Mouse (Mus musculus) hindbrain, embryonic 13.5 days (tissue): ENCODE measurements around the gene Emid1. TPM values are rescaled to one million over a fixed set of nuclear protein-coding genes. Genes with fewer than 3 reads are reported as not detected.

Experiments
- ATAC-seq: fragments of 200-750 bp; cut with Nextera tagmentation; 2 replicates; pipeline ENCODE4 v1.8.0; 2017; ENCODE audit warnings: moderate TSS enrichment; ENCODE audit not compliant: low FRiP score
- H3K27ac ChIP-seq: fragments of 300-500 bp; sonication (generic); 2 replicates; pipeline ENCODE4 v1.5.1; 2015; ENCODE audit warnings: inconsistent platforms, mild to moderate bottlenecking, moderate library complexity
- H3K27me3 ChIP-seq: fragments of 300-500 bp; sonication (generic); 2 replicates; pipeline ENCODE4 v1.6.1; 2015; ENCODE audit warnings: mild to moderate bottlenecking, inconsistent platforms
- H3K36me3 ChIP-seq: fragments of 300-500 bp; sonication (generic); 2 replicates; pipeline ENCODE4 v1.6.1; 2015; ENCODE audit warnings: mild to moderate bottlenecking, inconsistent platforms
- H3K4me1 ChIP-seq: fragments of 300-500 bp; sonication (generic); replicated peaks from 2 replicates; pipeline ENCODE4 v1.6.1; 2015; ENCODE audit warnings: inconsistent platforms
- H3K4me2 ChIP-seq: fragments of 300-500 bp; sonication (generic); 2 replicates; pipeline ENCODE4 v1.6.1; 2015; ENCODE audit warnings: inconsistent platforms, mild to moderate bottlenecking, moderate library complexity
- H3K4me3 ChIP-seq: fragments of 300-500 bp; sonication (generic); 2 replicates; pipeline ENCODE4 v1.5.1; 2015; ENCODE audit warnings: mild to moderate bottlenecking, inconsistent platforms
- H3K9ac ChIP-seq: fragments of 300-500 bp; sonication (generic); 2 replicates; pipeline ENCODE4 v1.6.1; 2015; ENCODE audit warnings: mild to moderate bottlenecking, inconsistent platforms
- H3K9me3 ChIP-seq: fragments of 300-500 bp; sonication (generic); 2 replicates; pipeline ENCODE4 v1.6.1; 2016; ENCODE audit warnings: inconsistent platforms
- WGBS: fragments of 180-500 bp; shearing (Covaris S2); methylation state at CpG from one replicate; pipeline ENCODE4 v1.1.7; 2015; 5-methylcytosine and 5-hydroxymethylcytosine counted together
- polyA plus RNA-seq: library from polyadenylated mRNA; unstranded; fragments of >200 nt; fragmentation: Nextera tagmentation; extraction: Ambion mirVana; gene quantifications from 2 replicates; pipeline ENCODE4 v1.2.1, GENCODE M21; 2015

Gene Emid1
- polyA plus RNA-seq, 1 experiment from 2014 or later = 15.9 TPM

DNA sequence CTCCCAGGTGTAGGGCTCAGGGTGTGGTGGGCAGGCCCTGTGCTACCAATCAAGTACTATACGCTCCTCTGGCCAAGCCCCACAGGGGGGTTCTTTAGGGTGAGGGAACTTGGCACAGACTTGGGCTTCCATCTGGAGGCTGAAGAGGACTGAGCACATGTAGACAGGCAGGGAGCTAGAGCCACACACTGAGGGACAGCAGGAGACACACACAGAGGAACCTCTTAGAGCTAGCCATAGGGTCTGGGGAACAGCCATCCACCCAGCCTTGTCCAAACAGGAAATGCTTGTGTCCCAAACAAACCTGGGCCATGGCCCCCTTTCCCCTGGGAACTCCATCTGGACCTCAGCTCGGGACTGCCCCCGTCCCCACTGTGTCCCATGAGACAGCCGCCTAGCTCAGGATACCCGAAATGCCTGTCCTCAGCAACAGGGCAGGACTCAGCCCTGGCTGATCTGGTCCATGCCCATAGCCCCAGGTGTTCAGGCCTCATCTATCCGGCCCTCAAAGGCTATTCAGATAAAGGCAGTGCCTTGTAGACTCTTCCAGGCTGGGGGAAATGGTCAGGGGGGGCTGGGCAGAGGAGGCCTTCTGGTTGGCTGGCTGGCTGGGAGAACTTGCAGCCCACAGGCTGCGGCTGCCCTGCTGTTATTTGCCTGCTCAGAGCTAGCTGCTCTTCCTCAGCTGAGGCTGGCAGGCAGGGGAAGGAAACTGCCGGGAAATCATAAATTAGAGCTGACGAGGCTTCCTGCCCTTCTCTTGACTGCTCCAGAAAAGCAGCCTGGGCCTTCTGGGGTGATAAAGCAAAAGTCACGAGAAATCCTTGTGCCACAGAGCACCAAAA is 3.1 kb upstream of the Emid1 start:
- H3K27me3 ChIP-seq = peaks cover 32% of the 10 kb centered on the region; the same call in 1 of the 2 replicates
- H3K36me3 ChIP-seq = no peaks in the 10 kb centered on the region
- H3K4me3 ChIP-seq = no peak overlapping the region
- H3K4me1 ChIP-seq = peaks cover 36% of the 10 kb centered on the region
- H3K4me2 ChIP-seq = no peak overlapping the region
- H3K27ac ChIP-seq = no peak overlapping the region
- ATAC-seq = no peak
- H3K9ac ChIP-seq = peak overlapping the region; percentile 15; the same call in 1 of the 2 replicates
- no peaks in the 10 kb centered on the region for H3K9me3 ChIP-seq
- WGBS = 36% methylated on average over 10 of the region's 10 CpGs

DNA sequence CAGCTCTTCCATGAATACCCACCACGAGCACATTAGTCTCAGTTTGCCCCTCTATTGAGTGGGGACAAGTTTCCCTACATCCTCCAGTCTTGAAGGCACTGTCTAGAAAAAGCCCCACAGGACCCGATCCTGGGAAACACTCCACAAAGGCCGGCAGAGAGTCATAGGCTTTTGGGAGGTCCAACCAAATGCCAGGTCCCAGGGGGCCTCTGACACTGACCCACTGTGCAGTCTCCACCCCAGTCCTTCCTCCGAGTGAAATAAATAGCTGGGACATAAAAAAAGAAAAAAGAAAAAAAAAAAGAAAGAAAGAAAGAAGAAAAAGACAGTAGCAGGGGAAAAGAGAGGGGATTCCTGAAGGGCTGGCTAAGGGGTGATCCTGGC is 818 bp downstream of the Emid1 start:
- 13% methylated on average over 4 of the region's 4 CpGs for WGBS
- Histone ChIP-seq H3K4me3 (peak overlapping the region; percentile 55), H3K27ac (no peak overlapping the region), H3K27me3 (peaks cover 35% of the 10 kb centered on the region; the same call in 1 of the 2 replicates), H3K9ac (peak overlapping the region; percentile 78), H3K4me1 (peaks cover 56% of the 10 kb centered on the region), H3K9me3 (no peaks in the 10 kb centered on the region), H3K36me3 (no peaks in the 10 kb centered on the region), H3K4me2 (peak overlapping the region; percentile 88)
- ATAC-seq = no peak

DNA sequence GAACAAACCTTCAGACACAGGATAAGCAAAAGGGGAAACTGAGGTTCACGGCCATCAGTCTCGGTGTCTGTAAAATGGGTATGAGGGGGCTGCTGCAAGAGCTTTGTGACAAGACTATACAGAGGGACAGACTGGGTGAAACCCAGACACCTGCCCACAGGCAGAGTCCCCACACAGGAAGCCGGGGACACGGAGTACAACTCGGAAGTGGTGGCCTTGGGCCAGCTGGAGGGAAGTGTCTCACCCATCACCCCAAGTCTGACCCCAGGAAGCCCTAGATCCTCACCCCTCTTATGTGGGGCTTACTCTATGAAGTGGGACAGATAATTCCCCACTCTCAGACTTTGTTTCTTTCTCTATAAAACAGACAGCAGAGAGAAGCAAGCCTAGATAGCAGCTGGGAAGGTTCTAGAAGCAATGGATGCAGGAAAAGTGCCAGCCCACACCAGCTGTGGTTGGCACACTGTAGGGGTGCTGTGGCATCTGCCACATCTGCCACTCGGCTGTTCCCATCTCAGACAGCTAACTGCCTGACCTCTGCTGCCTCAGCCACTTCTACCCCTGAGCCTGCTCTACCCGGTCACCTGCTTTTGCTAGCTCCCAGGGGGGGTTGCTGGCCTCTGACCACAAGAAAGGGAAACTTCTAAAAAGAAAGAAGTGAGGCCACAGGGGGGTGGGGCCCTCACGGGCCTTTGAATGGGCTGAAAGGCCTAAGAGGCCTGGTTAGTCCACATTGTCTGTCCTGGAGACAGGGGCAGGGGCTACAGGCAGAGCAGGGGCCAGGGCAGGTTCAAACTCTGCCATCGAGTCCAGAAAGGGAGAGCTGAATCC is 1.4 kb downstream of the Emid1 start:
- no peaks in the 10 kb centered on the region for H3K9me3 ChIP-seq
- WGBS = 45% methylated on average over 9 of the region's 9 CpGs
- H3K4me3 ChIP-seq = no peak overlapping the region
- ATAC-seq = no peak
- H3K36me3 ChIP-seq = no peaks in the 10 kb centered on the region
- no peak overlapping the region for H3K9ac ChIP-seq
- peaks cover 35% of the 10 kb centered on the region; the same call in 1 of the 2 replicates for H3K27me3 ChIP-seq
- no peak overlapping the region for H3K27ac ChIP-seq
- H3K4me1 ChIP-seq = peaks cover 53% of the 10 kb centered on the region
- no peak overlapping the region for H3K4me2 ChIP-seq

DNA sequence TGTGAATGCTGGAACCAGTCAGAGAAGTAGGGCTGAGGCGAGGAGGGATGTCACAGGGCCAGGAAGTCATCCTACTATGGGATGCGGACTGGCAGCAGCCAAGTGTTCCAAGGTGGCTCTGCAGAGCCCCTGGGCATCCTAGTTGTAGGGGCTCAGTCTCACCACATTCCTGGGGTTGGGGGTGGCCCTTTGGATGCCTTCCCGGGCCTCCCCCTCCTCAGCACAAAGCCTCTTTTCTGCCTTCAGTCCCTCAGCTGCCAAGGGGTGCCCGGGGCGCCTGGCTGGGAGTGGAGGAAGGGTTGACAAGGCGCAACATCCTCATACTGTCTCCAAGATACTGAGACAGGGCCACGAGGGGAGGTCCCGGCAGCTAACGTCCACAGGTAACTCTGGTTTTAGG is 2.1 kb downstream of the Emid1 start:
- no peaks in the 10 kb centered on the region for H3K9me3 ChIP-seq
- H3K4me1 ChIP-seq = peaks cover 47% of the 10 kb centered on the region
- H3K9ac ChIP-seq = no peak overlapping the region
- no peaks in the 10 kb centered on the region for H3K36me3 ChIP-seq
- WGBS = 57% methylated on average over 9 of the region's 9 CpGs
- H3K4me2 ChIP-seq = no peak overlapping the region
- no peak overlapping the region for H3K4me3 ChIP-seq
- no peak for ATAC-seq
- H3K27ac ChIP-seq = no peak overlapping the region
- peaks cover 35% of the 10 kb centered on the region; the same call in 1 of the 2 replicates for H3K27me3 ChIP-seq

DNA sequence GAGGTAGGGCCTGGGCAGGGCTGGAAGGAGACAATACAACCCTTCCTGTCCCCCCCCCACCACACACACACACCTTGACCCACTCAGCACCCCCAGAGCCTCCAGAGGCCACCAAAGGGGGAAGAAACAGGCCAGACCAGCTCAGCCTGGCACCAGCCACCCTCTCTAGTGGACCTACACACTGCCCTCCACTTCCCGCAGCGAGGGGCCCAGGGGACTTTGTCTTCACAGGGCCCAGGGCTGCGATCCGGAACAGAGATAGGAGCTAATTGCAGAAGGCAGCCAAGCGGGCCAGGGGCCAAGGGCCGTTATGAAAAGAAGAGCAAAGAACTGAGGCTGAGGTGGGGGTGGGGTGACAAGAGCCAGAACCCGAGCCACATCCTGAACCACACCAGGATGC is 2.8 kb downstream of the Emid1 start:
- 16% methylated on average over 7 of the region's 7 CpGs for WGBS
- H3K9me3 ChIP-seq = no peaks in the 10 kb centered on the region
- H3K4me1 ChIP-seq = peaks cover 43% of the 10 kb centered on the region
- 0 out of 2 replicates have a peak overlapping the region, but pooled peaks have one; percentile 6 for H3K9ac ChIP-seq
- ATAC-seq = no peak
- H3K36me3 ChIP-seq = no peaks in the 10 kb centered on the region
- H3K4me2 ChIP-seq = peak overlapping the region; percentile 3; the same call in 1 of the 2 replicates
- no peak overlapping the region for H3K27ac ChIP-seq
- H3K4me3 ChIP-seq = no peak overlapping the region
- H3K27me3 ChIP-seq = peaks cover 29% of the 10 kb centered on the region; the same call in 1 of the 2 replicates

DNA sequence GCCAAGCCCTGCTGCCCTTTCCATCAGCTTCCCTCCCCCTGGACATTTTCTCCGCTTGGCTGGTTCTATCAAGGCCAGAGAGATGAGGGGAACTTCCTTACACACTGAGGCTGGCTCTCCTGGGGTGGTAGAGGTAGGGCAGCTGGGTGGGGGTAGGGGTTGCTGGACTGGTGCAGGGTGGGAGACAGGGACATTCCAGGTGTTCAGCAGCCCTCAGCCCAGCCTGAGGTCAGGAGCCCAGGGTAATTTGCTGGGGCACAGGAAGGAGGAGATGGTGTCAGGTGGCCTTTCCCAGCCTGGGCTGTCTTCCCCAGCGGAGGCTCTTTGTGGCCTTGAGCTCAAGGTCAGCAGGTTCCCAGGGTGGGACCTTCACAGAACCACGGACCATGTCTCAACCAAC is 6.5 kb downstream of the Emid1 start:
- Histone ChIP-seq H3K4me2 (no peak overlapping the region), H3K36me3 (no peaks in the 10 kb centered on the region), H3K4me1 (peaks cover 29% of the 10 kb centered on the region), H3K4me3 (no peak overlapping the region), H3K27ac (no peak overlapping the region), H3K27me3 (peaks cover 7% of the 10 kb centered on the region; the same call in 1 of the 2 replicates), H3K9ac (no peak overlapping the region), H3K9me3 (no peaks in the 10 kb centered on the region)
- no peak for ATAC-seq
- WGBS = 75% methylated on average over 3 of the region's 3 CpGs

DNA sequence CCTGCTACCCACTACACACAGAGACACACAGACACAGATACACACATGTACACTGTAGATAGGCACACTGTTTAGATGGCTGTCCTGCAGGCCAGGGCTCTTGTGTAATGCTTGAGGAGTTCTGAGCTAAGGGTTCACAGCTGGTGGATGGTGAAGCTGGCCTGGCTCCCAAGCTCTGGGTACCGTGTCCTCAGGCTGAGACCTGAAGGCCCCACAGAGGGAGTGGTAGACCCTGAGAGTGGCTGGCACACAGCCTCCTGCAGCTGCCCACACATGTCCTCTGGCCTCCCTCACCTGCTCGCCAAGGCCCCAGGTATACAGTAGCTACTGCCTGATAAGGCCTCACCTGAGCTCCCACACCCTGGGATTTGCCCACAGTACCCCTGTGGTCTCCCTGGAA is 10.1 kb downstream of the Emid1 start:
- no peak for ATAC-seq
- Histone ChIP-seq H3K27ac (no peak overlapping the region), H3K4me1 (peaks cover 11% of the 10 kb centered on the region), H3K4me3 (no peak overlapping the region), H3K9ac (no peak overlapping the region), H3K4me2 (no peak overlapping the region), H3K27me3 (no peaks in the 10 kb centered on the region), H3K9me3 (no peaks in the 10 kb centered on the region), H3K36me3 (no peaks in the 10 kb centered on the region)
- WGBS = 83% methylated on average over 2 of the region's 2 CpGs

DNA sequence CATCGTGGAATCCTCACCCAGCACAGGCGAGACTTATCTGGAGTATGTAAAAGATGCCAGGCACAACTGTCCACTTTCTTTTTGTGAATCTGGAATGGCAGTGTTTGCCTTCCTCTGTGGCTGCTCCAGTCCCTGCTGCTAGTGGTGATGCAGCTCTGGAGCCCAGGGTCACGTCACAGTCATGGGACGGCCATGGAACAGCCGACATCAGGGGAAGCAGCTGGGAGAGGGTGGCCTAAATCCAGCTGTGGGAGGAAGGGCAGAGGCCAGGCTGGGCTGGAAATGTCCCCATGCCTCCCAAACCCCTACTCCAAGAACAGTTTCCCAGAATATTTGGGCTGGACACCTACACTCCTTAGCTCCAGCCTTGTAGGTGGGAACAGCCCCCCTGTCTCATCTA is 10.8 kb downstream of the Emid1 start:
- Histone ChIP-seq H3K36me3 (no peaks in the 10 kb centered on the region), H3K4me2 (no peak overlapping the region), H3K4me3 (no peak overlapping the region), H3K4me1 (peaks cover 11% of the 10 kb centered on the region), H3K9ac (no peak overlapping the region), H3K27me3 (no peaks in the 10 kb centered on the region), H3K9me3 (no peaks in the 10 kb centered on the region), H3K27ac (no peak overlapping the region)
- 86% methylated on average over 5 of the region's 5 CpGs for WGBS
- ATAC-seq = no peak

DNA sequence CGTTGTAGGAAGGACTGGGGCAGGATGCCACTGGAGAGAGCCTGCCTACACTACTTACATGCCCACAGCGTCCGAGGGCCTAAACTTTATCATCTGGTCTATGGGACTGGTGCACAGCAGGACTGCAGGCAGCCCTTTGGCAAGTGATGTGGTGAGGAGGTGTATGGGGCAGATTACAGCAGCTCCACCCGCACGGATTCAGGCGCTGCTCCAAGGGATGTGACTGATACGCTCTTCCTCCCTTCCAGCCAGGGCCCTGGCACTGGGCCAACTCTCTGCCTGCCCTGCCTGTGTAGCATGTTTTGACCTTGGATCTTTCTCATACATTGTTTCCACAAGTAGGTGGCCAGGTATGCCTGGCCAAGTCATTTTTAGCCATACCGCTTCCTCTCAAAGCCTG is 11.4 kb downstream of the Emid1 start:
- H3K4me2 ChIP-seq = no peak overlapping the region
- WGBS = 52% methylated on average over 8 of the region's 8 CpGs
- H3K27me3 ChIP-seq = no peaks in the 10 kb centered on the region
- H3K9me3 ChIP-seq = no peaks in the 10 kb centered on the region
- no peak overlapping the region for H3K4me3 ChIP-seq
- peaks cover 11% of the 10 kb centered on the region for H3K4me1 ChIP-seq
- no peak overlapping the region for H3K9ac ChIP-seq
- no peaks in the 10 kb centered on the region for H3K36me3 ChIP-seq
- peak; percentile 44; the same call in 1 of the 2 replicates for ATAC-seq
- no peak overlapping the region for H3K27ac ChIP-seq

DNA sequence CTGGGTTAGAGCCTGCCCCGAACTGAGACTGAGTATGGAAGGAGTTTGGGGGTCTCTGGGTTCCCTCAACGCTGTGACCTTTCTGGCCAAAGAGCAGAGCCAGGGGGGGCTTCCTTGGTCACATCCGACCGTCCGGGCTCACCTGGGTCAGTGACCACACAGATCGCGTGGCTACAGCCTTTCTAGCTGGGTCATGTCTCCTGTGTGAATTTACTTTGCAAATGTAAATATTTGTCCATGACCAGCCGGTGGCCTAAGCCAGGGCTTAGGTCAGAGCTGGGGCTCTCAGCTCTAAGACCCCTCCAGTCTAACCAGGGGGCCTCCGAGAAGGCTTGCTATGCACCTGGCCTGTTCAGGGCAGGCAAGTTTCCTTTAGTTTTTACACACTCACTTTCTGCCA is 12.7 kb downstream of the Emid1 start:
- no peaks in the 10 kb centered on the region for H3K27me3 ChIP-seq
- H3K4me1 ChIP-seq = peaks cover 11% of the 10 kb centered on the region
- no peak for ATAC-seq
- no peak overlapping the region for H3K4me2 ChIP-seq
- H3K9me3 ChIP-seq = no peaks in the 10 kb centered on the region
- WGBS = 81% methylated on average over 9 of the region's 9 CpGs
- H3K27ac ChIP-seq = no peak overlapping the region
- H3K4me3 ChIP-seq = no peak overlapping the region
- no peak overlapping the region for H3K9ac ChIP-seq
- no peaks in the 10 kb centered on the region for H3K36me3 ChIP-seq

DNA sequence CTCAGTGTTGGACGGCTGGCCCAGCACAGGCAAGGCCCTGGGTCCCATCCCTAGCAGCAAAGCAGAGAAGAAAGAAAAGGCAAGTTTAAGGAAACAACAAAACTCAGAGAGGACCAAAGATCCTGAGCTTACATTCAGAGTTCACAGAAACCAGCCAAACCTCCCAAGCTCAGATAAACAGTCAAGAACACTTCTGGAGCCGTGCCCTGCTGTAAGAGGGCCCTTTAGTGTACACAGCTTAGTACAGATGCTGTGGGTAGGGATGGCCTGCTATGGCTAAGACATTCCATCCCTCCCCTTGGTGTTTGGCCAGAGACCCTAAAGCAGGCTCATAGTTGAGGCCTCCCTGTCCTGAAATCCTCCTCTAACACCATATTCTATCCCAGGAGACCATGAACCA is 13.4 kb downstream of the Emid1 start:
- no peak overlapping the region for H3K4me2 ChIP-seq
- no peak for ATAC-seq
- H3K4me3 ChIP-seq = no peak overlapping the region
- no peak overlapping the region for H3K27ac ChIP-seq
- H3K9ac ChIP-seq = no peak overlapping the region
- H3K4me1 ChIP-seq = peaks cover 11% of the 10 kb centered on the region
- no peaks in the 10 kb centered on the region for H3K9me3 ChIP-seq
- no peaks in the 10 kb centered on the region for H3K27me3 ChIP-seq
- H3K36me3 ChIP-seq = no peaks in the 10 kb centered on the region
- 87% methylated on average over 2 of the region's 2 CpGs for WGBS

DNA sequence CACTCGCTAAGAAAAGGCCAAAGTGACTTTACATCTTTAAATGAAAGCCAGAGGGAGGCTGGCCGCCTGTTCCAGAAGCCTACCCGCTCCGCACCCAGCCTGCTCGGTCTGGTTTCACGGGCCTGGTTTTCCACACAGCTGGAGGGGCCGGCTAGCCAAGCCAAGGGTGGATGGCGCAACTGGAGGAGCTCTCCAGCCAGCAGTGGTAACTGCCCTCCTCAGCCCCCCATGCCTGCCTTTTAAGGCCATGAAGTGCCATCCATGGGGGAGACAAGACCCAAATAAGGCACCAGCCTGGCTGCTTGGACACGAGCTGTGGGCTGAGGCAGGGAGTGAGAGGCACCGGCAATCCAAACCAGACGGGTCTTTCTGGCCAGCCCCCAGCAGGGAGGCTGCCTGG is 16.1 kb downstream of the Emid1 start:
- WGBS = 75% methylated on average over 11 of the region's 11 CpGs
- no peak overlapping the region for H3K9ac ChIP-seq

More for the DNA sequence above, 16.1 kb downstream of the Emid1 start:
- no peak for ATAC-seq
- no peaks in the 10 kb centered on the region for H3K36me3 ChIP-seq
- no peaks in the 10 kb centered on the region for H3K9me3 ChIP-seq
- H3K4me1 ChIP-seq = peaks cover 10% of the 10 kb centered on the region
- H3K27ac ChIP-seq = no peak overlapping the region
- no peak overlapping the region for H3K4me3 ChIP-seq
- no peak overlapping the region for H3K4me2 ChIP-seq
- no peaks in the 10 kb centered on the region for H3K27me3 ChIP-seq
